Mouse (Mus musculus) ES-E14 (cell line): ENCODE measurements around the gene Gm29427.

ENCODE experiments used
- CHD2 ChIP-seq: IDR thresholded peaks from 2 replicates; pipeline ENCODE4 v1.6.1; 2014; ENCODE audit warnings: mild to moderate bottlenecking, low read depth, low read length, inconsistent platforms
- MAFK ChIP-seq: IDR thresholded peaks from 2 replicates; pipeline ENCODE4 v1.6.1; 2014; ENCODE audit warnings: mild to moderate bottlenecking, low read depth, low read length, inconsistent platforms; ENCODE audit not compliant: insufficient read depth
- ZNF384 ChIP-seq: IDR thresholded peaks from 2 replicates; pipeline ENCODE4 v1.6.1; 2012; ENCODE audit warnings: low read depth, low read length, inconsistent platforms

DNA sequence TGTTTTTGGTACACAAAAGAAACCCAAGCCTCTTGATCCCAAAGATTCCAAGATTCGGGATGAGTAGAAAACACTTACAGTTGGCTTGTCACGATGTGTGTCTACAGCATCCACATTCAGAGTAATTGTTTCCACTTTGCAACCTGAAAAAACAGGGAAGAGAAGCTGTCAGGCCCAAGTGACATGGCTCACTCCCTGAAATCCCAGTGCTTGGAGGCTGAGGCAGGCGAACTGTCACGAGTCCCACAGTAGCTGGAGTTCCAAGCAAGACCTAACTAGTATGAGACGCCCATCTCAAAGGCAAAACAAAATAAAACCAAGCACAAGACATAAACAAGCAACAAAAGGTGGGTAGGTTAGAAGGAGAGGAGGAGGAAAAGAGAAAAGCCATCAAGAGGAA lies 17.0 kb downstream of the Gm29427 start:
- TF ChIP-seq CHD2 (no peak), ZNF384 (no peak), MAFK (no peak)
